Mouse (Mus musculus): ENCODE measurements at regions not wholly inside any gene's neighbourhood (a gene's known extent, or its start where the extent isn't known, plus 50 kb on each side); places are given as distances from the start of the nearest gene placed in this dataset.
A peak's percentile ranks its signal among the peaks of the same experiment; 100 is the strongest.

DNA sequence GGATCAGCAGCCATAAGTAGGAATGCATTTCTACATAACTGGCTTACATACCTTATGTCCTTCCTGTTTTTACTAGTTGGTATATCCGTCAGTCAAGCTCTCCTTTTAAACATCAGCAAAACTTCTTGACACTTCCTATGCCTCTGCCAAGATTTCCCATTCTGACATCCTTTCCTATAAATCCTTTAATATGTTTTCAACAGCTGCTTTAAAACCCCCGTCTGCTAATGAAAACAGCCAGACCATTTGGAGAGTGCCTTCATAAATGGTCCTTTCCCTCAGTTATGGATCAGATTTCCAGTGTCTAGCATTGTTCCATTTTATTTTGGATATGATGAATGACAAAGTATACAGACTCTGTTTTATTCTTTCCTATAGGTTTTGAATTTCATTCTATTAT, 270.7 kb upstream of the Rgmb start:
- H3K36me3 ChIP-seq, result no peaks in the 10 kb centered on the region
- no peak overlapping the region for H3K4me2 ChIP-seq
- no peak for ATAC-seq (ENCODE audit: low FRiP score, low read depth)
- no peak overlapping the region for H3K9ac ChIP-seq
- no peaks in the 10 kb centered on the region for H3K9me3 ChIP-seq
- no peaks in the 10 kb centered on the region for H3K4me1 ChIP-seq (replicated peaks)
- H3K27ac ChIP-seq (replicated peaks), result no peak overlapping the region
- H3K4me3 ChIP-seq, result no peak overlapping the region
- WGBS, result 74% methylated on average over 2 of the region's 2 CpGs
- H3K27me3 ChIP-seq, result no peaks in the 10 kb centered on the region

DNA sequence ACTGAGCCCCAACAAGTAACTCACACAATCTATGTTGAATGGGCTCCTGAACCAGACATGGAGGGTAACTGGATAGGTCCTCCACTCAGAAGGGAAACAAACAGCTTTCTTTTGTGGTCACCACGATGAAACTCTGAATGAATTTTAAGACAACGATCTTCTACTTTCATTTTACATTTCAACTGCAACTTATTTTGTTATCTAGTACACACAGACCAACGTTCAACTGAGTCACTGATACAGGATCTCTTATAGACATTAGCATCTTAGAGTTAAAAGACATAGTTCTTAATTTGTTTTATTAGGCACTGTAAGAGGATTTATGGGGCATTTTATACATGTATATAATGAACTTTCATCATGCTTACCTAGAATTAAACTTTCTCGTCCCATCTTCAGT, 262.1 kb upstream of the Rgmb start:
- WGBS, result 90% methylated on average over 4 of the region's 4 CpGs
- H3K27me3 ChIP-seq, result no peaks in the 10 kb centered on the region

DNA sequence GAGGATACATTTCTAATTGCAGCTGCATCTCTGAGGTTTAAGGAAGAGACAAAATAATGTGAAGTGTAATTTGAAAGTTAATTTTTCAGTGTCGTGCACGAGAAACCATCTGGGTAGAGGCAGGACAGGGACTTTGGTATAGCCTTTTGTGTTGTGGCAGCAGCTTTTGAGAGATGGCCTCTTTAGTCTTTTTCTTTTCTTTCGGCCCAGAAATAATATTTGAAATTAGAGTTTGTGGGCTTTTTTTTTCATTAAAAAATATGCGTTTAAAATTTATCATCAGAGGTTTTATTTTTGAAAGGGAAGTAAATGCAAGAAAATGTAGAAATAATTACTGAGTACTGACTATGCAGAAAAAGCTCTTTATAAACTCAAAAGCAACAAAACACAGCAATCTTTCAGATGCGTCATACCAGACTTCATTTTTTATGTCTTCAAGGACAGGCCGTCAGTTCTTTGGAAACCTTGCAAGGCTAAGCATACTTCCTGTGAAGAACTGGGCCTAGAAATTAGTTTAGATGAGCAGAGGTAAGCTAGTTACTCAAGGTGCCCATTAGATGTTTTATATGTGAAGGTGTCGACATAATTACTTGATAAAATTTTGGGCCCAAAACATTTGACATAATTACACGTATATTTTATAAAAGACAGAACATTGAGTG, 258.9 kb upstream of the Rgmb start:
- no peaks in the 10 kb centered on the region for H3K9me3 ChIP-seq
- no peaks in the 10 kb centered on the region for H3K27me3 ChIP-seq
- 0 out of 2 replicates have a peak, but pooled peaks have one; percentile 42 for ATAC-seq (ENCODE audit: low FRiP score, low read depth)
- no peak overlapping the region for H3K9ac ChIP-seq
- 54% methylated on average over 8 of the region's 8 CpGs for WGBS
- H3K36me3 ChIP-seq, result no peaks in the 10 kb centered on the region
- H3K27ac ChIP-seq (replicated peaks), result peak overlapping the region; percentile 54; the same call in 1 of the 2 replicates
- no peak overlapping the region for H3K4me3 ChIP-seq
- no peak overlapping the region; the same call in 1 of the 2 replicates for H3K4me2 ChIP-seq
- H3K4me1 ChIP-seq (replicated peaks), result peaks cover 7% of the 10 kb centered on the region; the same call in 1 of the 2 replicates

More for the DNA sequence above, 262.1 kb upstream of the Rgmb start:
- no peak overlapping the region for H3K9ac ChIP-seq
- no peak overlapping the region for H3K27ac ChIP-seq (replicated peaks)
- no peak overlapping the region for H3K4me2 ChIP-seq
- H3K9me3 ChIP-seq, result no peaks in the 10 kb centered on the region
- H3K4me3 ChIP-seq, result no peak overlapping the region
- peaks cover 7% of the 10 kb centered on the region; the same call in 1 of the 2 replicates for H3K4me1 ChIP-seq (replicated peaks)
- H3K36me3 ChIP-seq, result no peaks in the 10 kb centered on the region
- no peak for ATAC-seq (ENCODE audit: low FRiP score, low read depth)

DNA sequence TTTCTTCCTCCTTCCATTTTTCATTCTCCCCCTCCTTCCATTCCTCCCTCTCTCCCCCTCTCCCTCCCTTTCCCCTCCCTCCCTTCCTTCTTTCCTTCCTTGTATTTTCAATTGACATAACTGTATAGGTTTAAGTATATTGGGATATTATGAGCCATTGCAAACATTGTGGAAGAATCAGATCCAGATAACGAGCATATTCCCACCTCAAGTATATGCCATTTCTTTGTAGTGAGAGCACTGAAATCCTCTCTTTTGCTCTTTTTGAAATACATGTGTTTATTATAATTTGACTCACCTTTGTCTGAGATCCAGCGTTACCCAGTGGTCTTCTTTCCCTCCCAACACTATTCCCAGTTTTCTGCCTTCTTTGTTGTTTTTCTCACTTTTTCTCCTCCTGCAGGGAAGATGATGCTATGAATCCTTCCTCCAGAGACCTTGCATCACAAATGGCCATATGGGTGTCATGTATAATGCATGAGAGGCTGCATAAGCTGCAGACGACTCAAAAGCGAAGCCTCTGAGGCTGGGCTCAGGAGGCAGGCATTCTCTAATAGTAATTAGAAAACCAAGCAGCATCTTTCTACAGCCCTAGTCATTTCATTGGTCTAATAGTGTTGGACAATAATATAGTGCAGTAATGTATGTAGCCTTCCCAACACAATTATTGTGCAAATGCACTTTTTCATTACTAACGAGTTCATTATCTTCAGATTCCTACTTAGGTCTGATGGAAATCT, 258.2 kb upstream of the Rgmb start:
- Histone ChIP-seq H3K4me1 (replicated peaks) (peaks cover 7% of the 10 kb centered on the region; the same call in 1 of the 2 replicates), H3K27me3 (no peaks in the 10 kb centered on the region), H3K4me2 (peak overlapping the region; percentile 23), H3K27ac (replicated peaks) (peak overlapping the region; percentile 54), H3K36me3 (no peaks in the 10 kb centered on the region), H3K4me3 (no peak overlapping the region), H3K9me3 (no peaks in the 10 kb centered on the region), H3K9ac (no peak overlapping the region)
- WGBS, result 17% methylated on average over 5 of the region's 5 CpGs
- ATAC-seq (ENCODE audit: low FRiP score, low read depth), result peak; percentile 91

DNA sequence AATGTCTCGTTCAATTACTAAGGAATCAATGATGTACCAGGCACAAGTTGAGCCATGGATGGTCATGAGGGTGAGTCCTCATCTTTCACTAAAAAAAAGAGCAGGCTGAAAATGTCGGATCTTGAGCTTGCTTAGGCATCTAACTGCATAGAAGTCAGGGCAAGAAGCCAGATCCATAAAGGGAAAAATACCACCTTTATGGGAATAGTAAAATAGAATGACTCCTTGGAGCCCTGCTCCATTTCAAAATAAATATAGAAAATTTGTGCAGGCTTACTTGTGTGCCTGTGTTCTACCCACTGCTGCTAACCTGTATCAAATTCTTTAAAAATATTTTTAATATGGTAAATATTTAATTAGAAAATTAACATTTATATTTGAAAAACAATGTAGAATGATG, 256.2 kb upstream of the Rgmb start:
- H3K4me3 ChIP-seq, result no peak overlapping the region
- H3K4me1 ChIP-seq (replicated peaks), result peaks cover 7% of the 10 kb centered on the region; the same call in 1 of the 2 replicates
- no peak overlapping the region for H3K27ac ChIP-seq (replicated peaks)
- H3K27me3 ChIP-seq, result no peaks in the 10 kb centered on the region
- ATAC-seq (ENCODE audit: low FRiP score, low read depth), result no peak
- H3K9me3 ChIP-seq, result no peaks in the 10 kb centered on the region
- no peak overlapping the region for H3K4me2 ChIP-seq
- WGBS, result 78% methylated on average over 2 of the region's 2 CpGs
- no peak overlapping the region for H3K9ac ChIP-seq
- no peaks in the 10 kb centered on the region for H3K36me3 ChIP-seq

DNA sequence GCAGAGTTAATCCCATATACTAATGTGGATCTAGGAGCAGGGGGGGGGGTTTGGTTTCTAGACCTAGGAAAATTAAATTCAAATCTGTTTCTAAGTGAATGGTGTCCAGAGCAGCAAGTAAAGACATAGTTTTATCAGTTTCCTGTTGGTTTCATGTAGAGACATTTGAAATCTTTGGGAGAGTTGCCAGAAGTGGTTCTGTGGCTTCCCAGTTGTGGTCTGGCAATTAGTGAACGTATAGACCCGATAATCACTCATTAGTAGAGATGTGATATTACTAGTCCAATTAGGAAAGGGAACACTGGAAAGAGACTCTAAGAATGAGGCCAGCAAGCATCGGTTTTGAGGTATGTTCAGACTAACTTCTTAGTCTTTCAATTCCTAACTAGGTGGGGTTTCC, 252.0 kb upstream of the Rgmb start:
- Histone ChIP-seq H3K9me3 (no peaks in the 10 kb centered on the region), H3K4me2 (no peak overlapping the region), H3K27ac (replicated peaks) (no peak overlapping the region), H3K36me3 (no peaks in the 10 kb centered on the region), H3K27me3 (no peaks in the 10 kb centered on the region), H3K4me1 (replicated peaks) (no peaks in the 10 kb centered on the region), H3K9ac (no peak overlapping the region), H3K4me3 (no peak overlapping the region)
- no peak for ATAC-seq (ENCODE audit: low FRiP score, low read depth)
- 70% methylated on average over 3 of the region's 3 CpGs for WGBS

DNA sequence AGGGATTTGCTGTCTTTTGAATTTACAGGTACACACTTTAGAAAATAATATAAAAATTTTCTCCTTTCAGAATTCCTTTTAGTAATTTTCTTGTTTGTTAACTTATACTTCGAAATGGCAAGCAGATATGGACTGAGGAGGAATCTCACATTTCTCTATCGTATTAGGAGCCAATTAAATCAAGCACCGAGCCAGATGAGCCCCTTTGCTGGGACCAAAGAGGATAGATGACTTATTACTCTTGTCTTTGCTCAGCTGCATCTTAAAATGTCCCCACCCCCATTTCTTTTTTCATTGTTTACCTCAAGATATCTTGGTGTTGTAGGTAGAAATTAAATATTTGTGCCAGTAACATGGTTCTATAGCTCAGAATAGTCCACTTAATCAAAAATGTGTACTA, 247.7 kb upstream of the Rgmb start:
- H3K27ac ChIP-seq (replicated peaks), result no peak overlapping the region
- H3K36me3 ChIP-seq, result no peaks in the 10 kb centered on the region
- no peak overlapping the region for H3K4me2 ChIP-seq
- no peaks in the 10 kb centered on the region for H3K9me3 ChIP-seq
- no peak overlapping the region for H3K4me3 ChIP-seq
- ATAC-seq (ENCODE audit: low FRiP score, low read depth), result no peak
- WGBS, result 48% methylated on average over 3 of the region's 3 CpGs
- H3K4me1 ChIP-seq (replicated peaks), result no peaks in the 10 kb centered on the region
- no peaks in the 10 kb centered on the region for H3K27me3 ChIP-seq
- H3K9ac ChIP-seq, result no peak overlapping the region

DNA sequence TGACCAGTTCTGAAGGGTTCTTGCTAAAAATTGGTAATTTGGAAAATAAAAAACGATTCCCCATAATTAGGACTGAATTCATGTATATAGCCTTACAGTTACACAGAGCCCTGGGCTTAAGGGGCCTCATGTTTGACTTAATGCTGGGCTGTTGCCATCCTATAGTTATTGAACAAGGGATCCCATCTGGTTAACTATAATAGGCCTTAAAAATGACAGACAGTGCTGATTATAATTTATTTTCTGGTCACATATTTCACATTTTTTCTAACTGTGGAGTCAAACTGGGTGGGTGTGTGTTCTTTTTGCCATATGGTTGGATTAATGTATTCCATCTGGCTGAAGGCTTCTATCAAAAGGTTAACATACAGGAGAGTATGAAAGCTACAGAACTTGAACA, 238.5 kb upstream of the Rgmb start:
- H3K4me1 ChIP-seq (replicated peaks), result no peaks in the 10 kb centered on the region
- H3K4me2 ChIP-seq, result no peak overlapping the region
- H3K9ac ChIP-seq, result no peak overlapping the region
- no peaks in the 10 kb centered on the region for H3K36me3 ChIP-seq
- no peaks in the 10 kb centered on the region for H3K9me3 ChIP-seq
- no peaks in the 10 kb centered on the region for H3K27me3 ChIP-seq
- H3K27ac ChIP-seq (replicated peaks), result no peak overlapping the region
- 53% methylated on average over 1 of the region's 1 CpGs for WGBS
- no peak overlapping the region for H3K4me3 ChIP-seq
- ATAC-seq (ENCODE audit: low FRiP score, low read depth), result no peak

DNA sequence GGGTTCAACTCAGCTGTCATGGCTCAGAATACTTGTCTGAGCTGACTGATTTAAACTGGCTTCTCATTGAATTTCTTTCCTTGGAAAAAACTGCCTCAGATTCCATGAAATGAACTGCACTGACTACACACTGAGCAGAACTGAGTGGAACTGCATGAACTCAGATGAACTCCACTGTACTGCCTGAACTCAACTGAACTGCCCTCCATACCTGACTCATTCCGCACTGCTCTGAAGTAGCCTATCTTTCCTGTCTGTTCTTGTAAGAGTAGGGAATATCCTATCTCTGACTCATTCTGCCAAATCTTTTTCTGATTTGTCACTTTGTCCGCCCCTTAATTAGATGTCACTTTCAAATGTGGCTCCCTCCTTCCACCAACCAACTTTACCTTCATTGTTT, 237.0 kb upstream of the Rgmb start:
- WGBS, result 99% methylated on average over 2 of the region's 2 CpGs
- no peak overlapping the region for H3K27ac ChIP-seq (replicated peaks)
- ATAC-seq (ENCODE audit: low FRiP score, low read depth), result no peak

DNA sequence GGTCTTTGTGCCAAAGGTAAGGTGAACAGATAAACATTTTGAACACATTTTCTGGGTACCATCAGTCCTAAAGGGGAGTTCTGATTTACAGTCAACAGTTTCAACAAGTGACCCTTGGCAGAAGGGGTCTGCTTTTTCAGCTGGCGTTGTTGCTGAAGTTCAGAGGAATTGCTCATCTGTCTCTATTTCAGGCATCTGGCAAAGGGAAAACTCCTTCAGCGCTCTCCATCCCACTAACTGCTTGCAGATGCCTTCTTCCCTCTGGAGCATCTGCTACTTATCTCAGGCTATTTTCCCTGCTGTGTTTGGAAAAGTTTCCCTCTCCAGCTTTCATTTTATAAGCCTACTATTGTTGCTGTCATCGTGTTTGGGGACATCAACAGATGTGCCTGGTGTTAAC, 223.6 kb upstream of the Rgmb start:
- Histone ChIP-seq H3K9me3 (no peaks in the 10 kb centered on the region), H3K36me3 (no peaks in the 10 kb centered on the region), H3K4me1 (replicated peaks) (no peaks in the 10 kb centered on the region), H3K4me3 (no peak overlapping the region), H3K27me3 (no peaks in the 10 kb centered on the region), H3K4me2 (no peak overlapping the region), H3K9ac (no peak overlapping the region), H3K27ac (replicated peaks) (no peak overlapping the region)
- ATAC-seq (ENCODE audit: low FRiP score, low read depth), result no peak
- WGBS, result 55% methylated on average over 3 of the region's 3 CpGs

More for the DNA sequence above, 237.0 kb upstream of the Rgmb start:
- no peak overlapping the region for H3K9ac ChIP-seq
- no peaks in the 10 kb centered on the region for H3K4me1 ChIP-seq (replicated peaks)
- no peaks in the 10 kb centered on the region for H3K9me3 ChIP-seq
- no peak overlapping the region for H3K4me3 ChIP-seq
- no peaks in the 10 kb centered on the region for H3K36me3 ChIP-seq
- H3K4me2 ChIP-seq, result no peak overlapping the region
- H3K27me3 ChIP-seq, result no peaks in the 10 kb centered on the region

DNA sequence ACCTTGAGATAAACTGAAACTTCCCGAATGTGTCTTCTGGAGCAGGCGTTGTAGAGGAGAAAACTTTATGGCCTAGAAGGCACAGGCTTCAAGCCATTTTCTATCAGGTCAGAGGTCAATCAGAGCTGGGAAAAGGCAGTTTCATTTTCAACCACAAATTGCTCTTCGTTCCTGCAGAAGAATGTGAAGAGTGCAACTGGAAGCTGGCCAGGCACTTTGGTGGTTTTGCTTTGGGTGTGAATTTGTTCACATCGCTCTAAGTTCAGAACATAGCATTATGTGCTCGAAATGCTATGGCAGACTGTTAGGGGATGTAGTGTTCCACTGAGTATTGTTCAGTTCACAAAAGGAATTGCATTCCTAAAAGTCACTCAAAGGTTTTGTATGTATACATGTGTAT, 220.9 kb upstream of the Rgmb start:
- H3K9me3 ChIP-seq, result no peaks in the 10 kb centered on the region
- H3K4me3 ChIP-seq, result no peak overlapping the region
- 69% methylated on average over 5 of the region's 5 CpGs for WGBS
- no peaks in the 10 kb centered on the region for H3K27me3 ChIP-seq
- H3K36me3 ChIP-seq, result no peaks in the 10 kb centered on the region
- ATAC-seq (ENCODE audit: low FRiP score, low read depth), result no peak
- no peak overlapping the region for H3K4me2 ChIP-seq
- H3K9ac ChIP-seq, result no peak overlapping the region
- H3K27ac ChIP-seq (replicated peaks), result no peak overlapping the region
- H3K4me1 ChIP-seq (replicated peaks), result no peaks in the 10 kb centered on the region

DNA sequence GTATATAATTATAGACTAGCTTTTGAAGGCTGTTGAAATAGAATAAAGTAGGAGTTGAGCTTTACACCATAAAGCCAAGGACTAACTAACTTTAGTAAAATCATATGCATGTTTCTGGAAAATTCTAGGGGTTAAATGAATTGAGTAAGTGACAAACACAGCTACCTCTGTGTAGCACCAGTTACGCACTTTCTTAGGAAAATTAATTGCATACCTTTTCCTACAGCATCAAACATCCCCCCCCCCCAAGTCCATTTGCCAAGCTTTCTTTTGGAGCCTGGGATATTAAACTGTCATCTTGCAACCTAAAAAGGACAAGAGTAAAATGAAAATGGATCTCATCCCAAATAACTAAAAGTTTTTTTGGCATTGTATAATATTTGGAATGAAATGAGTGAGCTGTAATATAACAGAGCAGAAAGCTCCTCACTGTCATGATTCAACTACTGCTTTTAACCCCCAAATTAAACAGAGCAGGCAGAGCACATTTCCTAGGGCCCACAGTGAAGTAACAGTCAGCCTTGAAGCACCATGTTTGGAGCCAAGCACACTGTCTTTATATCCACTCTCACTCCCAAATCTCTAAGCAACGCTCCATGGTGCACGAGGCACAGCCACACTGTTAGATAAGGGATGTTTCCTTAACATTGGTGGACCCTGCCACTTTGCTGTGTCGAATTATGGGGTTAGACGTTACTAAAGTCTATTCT, 210.9 kb upstream of the Rgmb start:
- Histone ChIP-seq H3K9me3 (no peaks in the 10 kb centered on the region), H3K9ac (no peak overlapping the region), H3K4me2 (no peak overlapping the region), H3K4me1 (replicated peaks) (no peaks in the 10 kb centered on the region), H3K27ac (replicated peaks) (no peak overlapping the region), H3K27me3 (no peaks in the 10 kb centered on the region), H3K36me3 (no peaks in the 10 kb centered on the region), H3K4me3 (no peak overlapping the region)
- ATAC-seq (ENCODE audit: low FRiP score, low read depth), result no peak
- 68% methylated on average over 5 of the region's 5 CpGs for WGBS
